Mouse (Mus musculus) ES-E14 (cell line): Measurements from ENCODE around the gene Hnrnpc. TPM values are rescaled to one million over a fixed set of nuclear protein-coding genes. Genes with fewer than 3 reads are reported as not detected.
A peak's percentile ranks its signal among the peaks of the same experiment; 100 is the strongest.
"Not testable (repeated sequence)": the region's sequence is repeated elsewhere in the genome, so short reads cannot be mapped to it uniquely, and the experiment has no call there.

Experiments
- DNase-seq: peaks from one replicate; pipeline ENCODE4 v3.0.0-alpha.2; 2013; ENCODE audit warnings: low read depth, low spot score
- H3K27ac ChIP-seq: 2 replicates; pipeline ENCODE4 v1.5.1; 2012; ENCODE audit warnings: low read depth, mild to moderate bottlenecking, low read length, moderate library complexity, mixed read lengths; ENCODE audit not compliant: poor library complexity, insufficient read depth, severe bottlenecking
- H3K36me3 ChIP-seq: 2 replicates; pipeline ENCODE4 v1.6.1; 2012; ENCODE audit warnings: mild to moderate bottlenecking, low read length, moderate library complexity, mixed read lengths; ENCODE audit not compliant: control insufficient read depth, poor library complexity, insufficient read depth, severe bottlenecking
- H3K4me1 ChIP-seq, 2 experiments: fragments of 150-350 bp in 1 of 2; sonication (generic) in 1 of 2; 2 replicates each; pipeline ENCODE4 v1.6.1; 2012; ENCODE audit warnings: low read length in 2 of 2, mild to moderate bottlenecking in 1 of 2, mixed read lengths in 1 of 2; ENCODE audit not compliant: control insufficient read depth in 2 of 2, insufficient read depth in 2 of 2, poor library complexity in 1 of 2
- H3K4me3 ChIP-seq, 2 experiments: fragments of 150-350 bp in 1 of 2; sonication (generic) in 1 of 2; 2 replicates each; pipeline ENCODE4 v1.5.1; 2012; ENCODE audit warnings: low read length in 2 of 2, low read depth in 1 of 2, mild to moderate bottlenecking in 1 of 2, mixed read lengths in 1 of 2; ENCODE audit not compliant: insufficient read depth in 1 of 2, poor library complexity in 1 of 2, severe bottlenecking in 1 of 2
- H3K9ac ChIP-seq: 2 replicates; pipeline ENCODE4 v1.6.1; 2012; ENCODE audit warnings: low read depth, mild to moderate bottlenecking, low read length, mixed read lengths; ENCODE audit not compliant: poor library complexity, insufficient read depth, severe bottlenecking
- H3K9me3 ChIP-seq: fragments of 150-350 bp; sonication (generic); 2 replicates; pipeline ENCODE4 v1.6.1; 2012; ENCODE audit warnings: low read depth, mild to moderate bottlenecking, low read length; ENCODE audit not compliant: control insufficient read depth, insufficient read depth
- CHD2 ChIP-seq: IDR thresholded peaks from 2 replicates; pipeline ENCODE4 v1.6.1; 2014; ENCODE audit warnings: mild to moderate bottlenecking, low read depth, low read length, inconsistent platforms
- HCFC1 ChIP-seq: IDR thresholded peaks from 2 replicates; pipeline ENCODE4 v1.6.1; 2012; ENCODE audit warnings: low read length, inconsistent platforms, borderline replicate concordance; ENCODE audit not compliant: insufficient read depth
- MAFK ChIP-seq: IDR thresholded peaks from 2 replicates; pipeline ENCODE4 v1.6.1; 2014; ENCODE audit warnings: mild to moderate bottlenecking, low read depth, low read length, inconsistent platforms; ENCODE audit not compliant: insufficient read depth
- ZC3H11A ChIP-seq: IDR thresholded peaks from 2 replicates; pipeline ENCODE4 v1.6.1; 2012; ENCODE audit warnings: low read depth, mild to moderate bottlenecking, inconsistent platforms, low read length, borderline replicate concordance
- ZNF384 ChIP-seq: IDR thresholded peaks from 2 replicates; pipeline ENCODE4 v1.6.1; 2012; ENCODE audit warnings: low read depth, low read length, inconsistent platforms
- in situ Hi-C, 2 experiments: fragments of 600-800 bp; cut with MboI; formaldehyde crosslinking; loops; one replicate each; pipeline ENCODE4 v1.15.1; 2025; ENCODE audit warnings: low sequenced_read_pairs in 2 of 2, inconsistent platforms in 1 of 2; ENCODE audit not compliant: unreplicated experiment in 2 of 2
- total RNA-seq: library from RNA; depleted of rRNA; stranded (reverse); fragments of 300-350 nt; gene quantifications from 2 replicates; pipeline ENCODE4 v1.2.3, GENCODE M21; 2012

Hnrnpc gene
- total RNA-seq, 1 experiment: 267 TPM

DNA sequence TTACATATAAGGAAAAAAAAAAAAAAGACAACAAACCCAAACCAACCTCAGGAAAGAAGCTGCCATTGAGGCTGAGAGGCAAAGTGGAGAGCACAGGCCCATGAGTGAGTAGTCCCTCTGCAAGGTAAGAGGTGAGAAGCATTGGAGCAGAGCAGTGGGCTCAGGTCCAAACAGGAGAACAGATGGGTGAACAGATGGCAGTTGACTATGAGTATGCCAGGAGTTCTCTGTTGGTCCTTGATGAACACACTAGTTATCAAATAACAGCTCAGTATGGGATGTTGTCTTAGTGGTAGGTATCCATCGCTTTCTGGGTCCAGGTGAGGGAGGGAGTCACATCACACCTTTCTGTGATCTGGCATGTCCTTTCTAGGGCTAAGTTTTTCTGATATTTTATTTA, 43.0 kb downstream of the Hnrnpc start:
- Histone ChIP-seq H3K9me3 (no peaks in the 10 kb centered on the region), H3K36me3 (no peaks in the 10 kb centered on the region), H3K4me3 (no peak overlapping the region), H3K27ac (no peak overlapping the region), H3K4me1 (peaks cover 16 to 24% of the 10 kb centered on the region in 2 experiments), H3K9ac (no peak overlapping the region)
- TF ChIP-seq ZC3H11A (no peak), CHD2 (no peak), HCFC1 (no peak)
- in situ Hi-C loops: no loop called here
- no peak for DNase-seq

DNA sequence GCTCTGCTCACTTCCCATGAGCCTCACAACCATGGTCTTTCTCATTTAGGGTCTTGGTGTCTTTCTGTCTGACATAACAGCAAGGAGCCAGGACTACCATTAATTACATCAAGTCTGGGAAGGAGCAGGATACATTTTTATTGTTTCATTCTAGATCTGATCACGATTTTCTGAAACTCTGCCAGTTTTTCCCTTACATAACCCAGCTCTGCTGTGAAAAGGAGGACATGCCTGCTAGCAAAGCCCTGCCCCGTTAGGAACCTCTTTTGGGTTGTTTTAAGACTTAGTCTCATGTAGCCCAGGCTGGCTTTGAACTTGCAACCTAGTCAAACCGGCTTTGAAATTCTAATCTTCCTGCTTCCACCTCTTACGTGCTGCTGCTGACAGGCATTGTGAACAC, 43.8 kb downstream of the Hnrnpc start:
- no peak for DNase-seq
- peaks cover 13 to 21% of the 10 kb centered on the region in 2 experiments for H3K4me1 ChIP-seq
- H3K4me3 ChIP-seq: no peak overlapping the region
- no peaks in the 10 kb centered on the region; the same call in 1 of the 2 replicates for H3K9me3 ChIP-seq
- no peak overlapping the region; the same call in 1 of the 2 replicates for H3K27ac ChIP-seq
- no peak overlapping the region for H3K9ac ChIP-seq
- H3K36me3 ChIP-seq: 0 out of 2 replicates have a peak, but pooled peaks cover 2% of the 10 kb centered on the region
- TF ChIP-seq HCFC1: no peak
- TF ChIP-seq ZNF384: no peak
- no peak for TF ChIP-seq MAFK
- in situ Hi-C loops: no loop called here

DNA sequence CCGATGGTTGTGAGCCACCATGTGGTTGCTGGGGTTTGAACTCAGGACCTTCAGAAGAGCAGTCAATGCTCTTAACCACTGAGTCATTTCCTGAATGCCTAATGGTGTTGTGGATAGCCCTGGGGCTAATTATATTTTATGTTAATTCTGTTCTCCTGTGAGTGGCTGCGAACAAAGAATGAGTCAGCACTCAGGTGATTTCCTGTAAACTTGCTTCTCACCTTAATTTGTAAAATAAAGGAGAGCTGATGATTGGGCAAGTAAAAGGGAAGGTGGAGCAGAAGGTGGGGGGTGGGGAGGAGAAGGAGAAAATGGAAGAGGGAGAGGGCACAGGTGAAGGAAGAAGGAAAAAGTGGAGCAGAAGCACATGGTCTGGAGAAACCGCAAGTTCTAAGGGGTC, 51.1 kb downstream of the Hnrnpc start:
- H3K4me1 ChIP-seq, H3K9ac ChIP-seq, H3K4me3 ChIP-seq, DNase-seq, in situ Hi-C loops, H3K9me3 ChIP-seq: not testable (repeated sequence)
- Histone ChIP-seq H3K36me3 (peaks cover 15% of the 10 kb centered on the region; the same call in 1 of the 2 replicates), H3K27ac (peak overlapping the region; percentile 31; the same call in 1 of the 2 replicates)

DNA sequence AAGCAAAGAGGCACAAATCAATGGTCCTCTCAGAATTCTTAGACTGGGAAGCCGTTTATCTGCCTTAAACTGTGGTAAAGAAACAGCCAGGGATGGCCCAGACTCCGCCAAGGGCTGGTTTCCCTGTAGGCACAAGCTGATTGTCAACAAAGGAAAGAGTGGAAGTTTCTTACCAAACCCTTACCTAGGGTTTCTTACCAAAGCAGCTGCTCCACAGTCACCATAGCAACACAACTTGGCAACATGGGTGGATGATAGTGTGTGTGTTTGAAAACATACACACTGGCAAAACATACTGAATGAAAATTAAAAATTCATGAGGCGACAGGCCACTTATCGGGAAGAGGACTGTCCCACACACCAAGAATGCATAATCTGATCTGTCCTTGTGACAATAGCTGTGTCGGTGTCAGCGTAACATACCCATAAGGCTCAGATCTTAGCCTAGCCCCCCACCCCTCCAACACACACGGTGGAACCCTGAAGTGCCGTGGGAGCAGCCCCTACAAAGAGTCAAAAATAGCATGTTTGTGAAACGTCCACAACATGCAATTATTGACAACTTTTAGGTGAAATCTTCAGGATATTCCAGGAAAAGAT, 57.8 kb downstream of the Hnrnpc start:
- H3K9ac ChIP-seq: no peak overlapping the region
- H3K27ac ChIP-seq: no peak overlapping the region
- in situ Hi-C loops: no loop called here
- DNase-seq: no peak
- TF ChIP-seq ZNF384: no peak
- no peak for TF ChIP-seq MAFK
- no peak for TF ChIP-seq ZC3H11A
- no peak for TF ChIP-seq HCFC1
- TF ChIP-seq CHD2: no peak
- peaks cover 3 to 7% of the 10 kb centered on the region in 2 experiments; a peak in 2 of 4 replicates for H3K4me1 ChIP-seq
- no peaks in the 10 kb centered on the region for H3K9me3 ChIP-seq
- peaks cover 3% of the 10 kb centered on the region; the same call in 1 of the 2 replicates for H3K36me3 ChIP-seq
- H3K4me3 ChIP-seq: no peak overlapping the region

DNA sequence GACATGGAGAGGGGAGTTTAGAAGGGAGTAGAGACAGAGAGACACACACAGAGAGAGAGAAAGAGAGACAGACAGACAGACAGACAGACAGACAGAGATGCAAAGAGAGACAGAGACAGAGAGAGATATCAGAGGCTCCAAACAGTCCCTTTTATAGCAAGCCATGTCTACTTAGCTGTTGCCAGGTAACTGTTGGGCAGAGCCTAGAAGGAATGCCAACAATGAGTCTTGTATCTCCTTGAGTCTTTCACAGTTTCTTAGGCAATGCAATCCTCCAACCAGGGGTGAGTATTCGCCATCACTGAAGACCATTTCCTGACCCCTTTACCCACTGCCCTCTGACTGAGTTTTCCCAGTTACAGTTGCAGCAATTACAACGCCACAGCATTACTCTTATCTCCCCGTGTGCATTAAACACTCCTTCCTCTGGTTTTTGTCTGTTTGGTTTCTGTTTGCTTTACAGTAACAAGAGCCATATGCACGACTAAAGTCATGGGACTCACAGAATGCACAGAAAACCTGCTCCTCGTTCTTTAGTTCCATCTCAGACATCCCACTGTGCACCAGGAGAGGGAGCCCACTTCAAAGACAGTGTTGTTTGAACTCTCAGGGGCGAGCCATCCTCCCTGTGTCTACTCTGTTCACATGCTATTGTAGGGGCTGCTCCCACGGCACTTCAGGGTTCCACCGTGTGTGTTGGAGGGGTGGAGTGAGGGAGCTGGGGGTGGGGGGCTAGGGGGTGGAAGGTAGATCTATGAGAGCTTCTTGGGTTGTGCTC, 58.7 kb downstream of the Hnrnpc start:
- Histone ChIP-seq H3K9ac (no peak overlapping the region), H3K4me3 (no peak overlapping the region), H3K4me1 (peaks cover 3 to 7% of the 10 kb centered on the region in 2 experiments; a peak in 2 of 4 replicates), H3K36me3 (no peaks in the 10 kb centered on the region), H3K27ac (no peak overlapping the region), H3K9me3 (no peaks in the 10 kb centered on the region)
- in situ Hi-C loops: no loop called here
- TF ChIP-seq ZNF384 (no peak), CHD2 (no peak), ZC3H11A (peak; percentile 84; the same call in 1 of the 2 replicates), HCFC1 (no peak), MAFK (no peak)
- DNase-seq: peak; percentile 57
